Mouse (Mus musculus) kidney, postnatal 25 days (tissue): Measurements from ENCODE around the gene Tm9sf4.
A peak's percentile ranks its signal among the peaks of the same experiment; 100 is the strongest.

Source experiments
- DNase-seq, 2 experiments: peaks; one replicate each; pipeline ENCODE4 v3.0.0; 2021; ENCODE audit warnings: mixed read lengths in 2 of 2

The Tm9sf4 gene

DNA sequence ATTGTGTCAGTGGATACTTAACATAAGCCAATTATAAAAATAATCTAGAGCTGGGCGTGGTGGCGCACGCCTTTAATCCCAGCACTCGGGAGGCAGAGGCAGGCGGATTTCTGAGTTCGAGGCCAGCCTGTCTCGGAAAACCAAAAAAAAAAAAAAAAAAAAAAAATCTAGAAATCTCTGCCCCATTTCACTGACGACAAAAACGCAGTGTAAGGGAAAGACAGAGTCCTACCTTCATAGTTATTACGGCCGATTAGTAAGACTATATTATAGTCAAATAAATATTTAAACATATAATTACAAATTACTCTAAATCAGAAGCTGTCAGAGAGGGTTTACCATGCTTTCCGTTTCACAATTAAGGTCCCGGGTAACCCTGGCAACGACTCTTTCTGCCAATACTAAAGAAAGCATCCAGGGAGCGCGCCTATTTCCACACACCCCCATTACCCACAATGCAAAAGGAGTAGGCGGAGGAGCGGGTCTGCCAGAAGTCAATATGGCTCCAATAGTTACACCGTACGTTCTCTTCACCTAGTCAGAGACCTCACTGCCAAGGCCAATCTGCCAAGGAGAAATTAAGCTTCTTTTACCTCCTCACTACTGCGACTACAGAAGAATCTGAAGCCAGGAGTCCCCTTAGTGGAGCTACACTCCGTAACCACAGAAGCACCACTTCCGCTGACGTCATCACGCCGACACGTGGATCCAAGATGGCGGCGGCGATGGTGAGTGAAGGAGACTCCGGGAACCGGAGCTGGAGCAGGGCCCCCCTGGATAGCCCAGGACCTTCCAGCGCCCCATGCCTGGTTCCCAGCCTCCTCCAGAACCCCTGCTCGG, at the start of gene Tm9sf4:
Gene Tm9sf4 (plus strand): TSS at position 460 of the 840 bp plus-strand sequence.
- peak; percentile 93 to 96 for DNase-seq

GRCm38 (mm10) chr2:153115679-153116081, 45.4 kb upstream of the Tm9sf4 start:
- no peak for DNase-seq

DNA sequence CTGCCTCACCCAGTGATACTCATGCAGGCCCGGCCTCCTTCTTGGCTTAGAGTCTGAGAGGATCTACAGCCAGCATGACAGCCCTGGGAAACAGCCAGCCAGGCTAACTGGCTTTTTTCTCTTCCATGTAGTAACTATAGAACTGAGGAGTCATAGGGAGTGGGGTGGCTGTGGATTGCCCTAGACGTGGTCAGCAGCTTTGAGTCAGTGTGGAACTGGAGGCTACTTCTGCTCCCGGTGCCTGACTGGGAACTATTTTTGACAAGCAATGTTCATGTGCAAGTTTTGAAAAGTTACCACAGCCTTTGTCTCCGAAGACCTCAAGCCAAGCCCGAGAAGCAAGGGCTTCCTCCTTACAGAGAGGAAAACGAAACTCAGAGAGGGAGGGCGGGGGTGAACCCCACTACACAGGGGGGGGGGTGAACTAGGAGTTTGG, 44.0 kb upstream of the Tm9sf4 start:
- DNase-seq: peak in 1 of 2 experiments; percentile 31

- DNase-seq: peak in 1 of 2 experiments; percentile 7
Measured at GRCm38 (mm10) chr2:153119488-153119887, 41.6 kb upstream of the Tm9sf4 start.

DNA sequence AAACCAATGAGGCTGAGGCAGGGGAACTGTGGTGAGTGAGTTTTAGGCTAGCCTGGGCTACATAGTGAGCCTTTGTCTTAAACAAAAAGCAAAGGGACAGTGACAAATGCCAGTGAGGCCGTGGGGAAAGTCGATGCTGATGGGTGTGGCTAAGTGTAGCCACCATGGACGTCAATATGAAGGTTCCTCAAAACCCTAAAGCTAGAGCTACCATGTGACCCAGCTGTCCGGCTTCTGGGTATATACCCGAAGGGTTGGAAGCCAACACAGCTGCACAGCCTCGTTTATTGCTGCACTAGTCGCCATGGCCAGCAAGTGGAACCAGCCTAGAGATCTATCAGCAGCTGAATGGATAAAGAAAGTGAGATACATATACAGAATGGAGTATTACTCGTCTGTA, 41.0 kb upstream of the Tm9sf4 start:
- peak in 1 of 2 experiments; percentile 23 for DNase-seq

DNA sequence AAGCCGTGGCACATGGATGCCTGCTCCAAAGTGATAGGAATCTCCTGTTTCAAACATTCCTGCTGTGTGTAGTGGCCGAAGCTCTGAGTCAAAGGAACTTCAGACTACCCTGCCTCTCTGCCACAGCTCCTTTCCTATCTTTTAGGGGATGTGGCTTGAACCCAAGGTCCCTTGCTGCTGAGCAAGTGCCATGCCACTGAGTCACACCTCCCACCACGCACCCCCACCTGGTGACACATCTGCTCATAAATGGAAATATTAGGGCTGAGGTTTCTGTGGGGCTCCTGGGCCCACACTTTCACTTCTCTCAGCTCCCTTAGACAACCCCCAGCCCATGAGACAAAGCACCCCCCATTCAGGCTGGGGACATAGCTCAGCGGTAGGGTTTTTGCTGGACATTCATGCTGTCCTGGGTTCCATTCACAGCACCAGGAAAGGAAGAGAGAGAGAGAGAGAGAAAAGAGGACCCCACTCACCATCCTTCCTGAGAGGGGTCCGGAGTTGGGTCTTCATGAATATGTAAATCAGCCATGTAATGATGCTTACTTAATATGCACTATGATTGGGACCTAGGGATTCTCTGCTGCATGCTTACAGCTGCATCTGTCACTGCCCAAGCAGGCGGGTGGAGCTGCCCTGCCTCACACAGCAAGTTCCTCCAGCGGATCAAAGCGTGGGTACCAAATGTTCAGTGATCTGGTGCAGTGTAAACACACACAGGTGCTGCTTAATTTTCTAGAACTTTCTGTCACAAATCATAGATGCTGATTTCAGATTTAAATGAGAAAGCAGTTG, 39.1 kb upstream of the Tm9sf4 start:
- peak in 1 of 2 experiments; percentile 27 for DNase-seq

- DNase-seq: peak in 1 of 2 experiments; percentile 24
Measured at GRCm38 (mm10) chr2:153122701-153123100, 38.4 kb upstream of the Tm9sf4 start.

- no peak for DNase-seq
Measured at GRCm38 (mm10) chr2:153125875-153126274, 35.2 kb upstream of the Tm9sf4 start.

DNA sequence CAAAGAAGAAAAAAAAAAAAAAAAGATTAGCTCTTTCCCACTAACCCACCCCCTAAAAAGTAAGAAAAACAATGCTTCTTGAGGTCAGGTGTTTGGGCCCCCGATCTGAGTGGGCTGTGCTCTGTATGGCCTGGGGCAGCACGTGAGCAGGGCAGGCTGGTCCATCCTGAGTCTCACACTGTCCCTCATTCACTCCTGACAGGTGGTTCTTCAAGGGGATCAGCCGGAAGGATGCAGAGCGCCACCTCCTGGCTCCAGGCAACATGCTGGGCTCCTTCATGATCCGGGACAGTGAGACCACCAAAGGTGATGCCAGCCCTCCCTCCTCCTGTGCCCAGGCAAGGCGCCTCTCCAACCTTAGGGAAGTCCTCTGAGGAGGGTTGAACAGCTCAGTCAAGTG, 30.1 kb upstream of the Tm9sf4 start:
- peak; percentile 29 to 40 for DNase-seq

DNA sequence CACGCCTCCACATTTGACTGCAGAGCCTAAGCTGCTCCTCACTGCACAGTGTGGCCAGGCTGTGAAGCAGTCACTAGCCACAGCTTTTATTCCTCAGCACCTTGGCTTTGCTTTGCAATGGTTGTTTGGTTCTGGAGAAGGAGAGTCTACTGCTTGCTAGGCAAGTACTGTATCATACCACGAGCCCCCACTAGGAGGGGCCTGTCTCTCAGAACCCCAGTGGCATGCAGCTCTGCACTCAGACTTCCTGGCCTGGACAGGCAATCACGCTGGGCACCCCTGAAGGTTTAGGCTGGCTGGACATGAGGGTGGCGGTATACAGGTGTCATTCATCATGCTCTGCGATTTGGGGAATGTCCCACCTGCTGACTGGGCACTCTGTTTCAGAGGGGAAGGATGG, 26.9 kb upstream of the Tm9sf4 start:
- no peak for DNase-seq

- no peak for DNase-seq
Measured at GRCm38 (mm10) chr2:153136211-153136610, 24.9 kb upstream of the Tm9sf4 start.

DNA sequence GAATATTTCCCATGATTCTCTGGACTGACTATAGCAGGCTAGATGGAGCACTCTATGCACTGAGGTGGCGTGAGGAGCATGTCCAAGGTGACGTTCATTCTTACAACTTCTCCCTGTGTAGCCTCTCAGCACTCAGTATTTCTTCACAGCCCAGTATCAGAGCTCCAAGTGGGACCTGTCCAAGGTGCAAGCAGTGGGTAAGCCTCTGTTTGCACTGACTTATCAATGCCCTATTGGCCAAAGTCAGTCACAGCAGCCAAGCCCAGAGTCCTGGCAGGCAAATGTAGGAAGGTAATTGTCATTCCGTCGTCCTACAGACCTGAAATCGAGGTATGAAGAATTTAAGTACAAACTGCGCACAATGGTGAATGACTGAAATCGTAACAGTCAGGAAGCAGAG, 21.9 kb upstream of the Tm9sf4 start:
- no peak for DNase-seq

GRCm38 (mm10) chr2:153139996-153140613, 21.0 kb upstream of the Tm9sf4 start:
- DNase-seq: peak in 1 of 2 experiments; percentile 41

DNA sequence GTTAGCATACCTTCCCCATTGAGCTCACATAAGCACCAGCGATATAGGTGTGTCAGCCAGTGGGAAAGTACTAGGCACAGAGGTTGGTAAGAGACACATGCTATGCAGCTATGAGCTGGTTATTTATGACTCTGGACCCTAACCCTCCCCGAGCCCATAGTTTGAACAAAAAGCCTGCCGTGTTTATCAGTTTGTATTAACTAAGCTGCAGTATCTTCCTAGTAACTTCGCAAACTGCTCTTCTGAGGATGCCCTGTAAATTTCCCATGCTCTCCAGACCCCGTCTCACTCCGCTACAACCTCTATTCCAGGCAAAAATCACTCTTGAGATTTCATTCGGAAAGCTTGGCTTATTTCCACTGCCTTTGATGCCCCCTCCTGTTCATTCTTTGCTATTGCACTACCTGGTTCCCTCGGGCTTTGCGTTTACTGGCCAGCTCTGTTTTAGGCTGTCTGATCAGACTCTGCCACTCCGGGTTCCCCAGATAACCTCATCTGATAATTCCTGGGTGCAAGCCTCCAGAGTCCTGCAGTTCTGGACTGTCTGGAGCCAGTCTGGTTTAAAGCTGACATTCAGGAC, 18.4 kb upstream of the Tm9sf4 start:
- DNase-seq: peak; percentile 52 to 59

DNA sequence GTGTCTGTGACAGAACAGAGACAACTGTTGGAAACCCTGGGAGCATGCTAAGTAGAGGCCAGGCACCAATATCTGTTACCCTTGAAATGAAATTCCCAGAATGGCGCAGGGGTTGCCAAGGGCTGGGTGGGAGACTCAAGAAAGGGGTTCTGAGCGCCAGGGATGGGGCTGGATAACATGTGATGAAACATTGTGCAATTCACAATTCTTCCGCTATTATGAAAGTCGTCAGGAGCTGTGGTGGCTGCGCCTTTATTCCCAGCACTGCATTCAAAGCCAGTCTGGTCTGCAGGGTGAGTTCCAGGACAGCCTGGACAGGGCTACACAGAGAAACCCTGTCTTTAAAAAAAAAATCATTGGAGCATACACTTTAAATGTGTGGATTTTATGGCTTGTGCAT, 15.8 kb upstream of the Tm9sf4 start:
- no peak for DNase-seq

- no peak for DNase-seq
Measured at GRCm38 (mm10) chr2:153147236-153147635, 13.9 kb upstream of the Tm9sf4 start.

DNA sequence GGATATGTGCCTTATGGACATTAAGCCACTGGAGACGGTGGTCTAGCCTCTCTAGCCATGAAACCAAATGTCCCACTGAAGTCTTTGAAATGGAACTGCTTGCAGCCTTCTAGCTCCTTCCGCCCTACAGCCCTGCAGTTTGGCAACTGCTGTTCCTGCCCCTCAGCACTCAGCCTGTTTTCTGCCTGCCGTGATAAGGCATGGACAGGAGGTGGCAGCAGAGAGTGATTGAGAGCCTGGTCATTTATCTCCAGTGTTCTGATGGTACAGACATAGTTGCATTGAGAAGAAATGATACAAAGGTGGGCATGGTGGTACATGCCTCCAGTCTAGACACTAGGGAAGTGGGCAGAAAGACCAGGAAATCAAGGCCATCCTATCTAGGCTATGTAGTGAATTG, 13.4 kb upstream of the Tm9sf4 start:
- DNase-seq: peak; percentile 57 to 72

DNA sequence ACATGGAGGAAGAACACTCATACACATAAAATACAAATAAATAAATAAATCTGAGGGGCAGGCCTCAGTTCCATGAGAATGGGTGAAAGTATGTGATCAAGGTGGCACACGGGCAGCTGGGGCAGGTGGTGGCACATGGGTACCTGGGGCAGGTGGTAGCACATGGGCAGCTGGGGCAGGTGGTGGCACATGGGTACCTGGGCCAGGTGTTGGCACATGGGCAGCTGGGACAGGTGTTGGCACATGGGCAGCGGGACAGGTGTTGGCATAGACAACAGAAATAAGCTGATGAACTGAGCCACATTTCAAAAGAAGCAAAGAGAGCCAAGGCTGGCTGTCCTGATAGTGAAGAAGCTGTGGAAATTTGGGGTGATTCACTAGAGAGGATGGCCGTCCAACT, 11.4 kb upstream of the Tm9sf4 start:
- no peak for DNase-seq

GRCm38 (mm10) chr2:153151026-153151425, 10.1 kb upstream of the Tm9sf4 start:
- no peak for DNase-seq

DNA sequence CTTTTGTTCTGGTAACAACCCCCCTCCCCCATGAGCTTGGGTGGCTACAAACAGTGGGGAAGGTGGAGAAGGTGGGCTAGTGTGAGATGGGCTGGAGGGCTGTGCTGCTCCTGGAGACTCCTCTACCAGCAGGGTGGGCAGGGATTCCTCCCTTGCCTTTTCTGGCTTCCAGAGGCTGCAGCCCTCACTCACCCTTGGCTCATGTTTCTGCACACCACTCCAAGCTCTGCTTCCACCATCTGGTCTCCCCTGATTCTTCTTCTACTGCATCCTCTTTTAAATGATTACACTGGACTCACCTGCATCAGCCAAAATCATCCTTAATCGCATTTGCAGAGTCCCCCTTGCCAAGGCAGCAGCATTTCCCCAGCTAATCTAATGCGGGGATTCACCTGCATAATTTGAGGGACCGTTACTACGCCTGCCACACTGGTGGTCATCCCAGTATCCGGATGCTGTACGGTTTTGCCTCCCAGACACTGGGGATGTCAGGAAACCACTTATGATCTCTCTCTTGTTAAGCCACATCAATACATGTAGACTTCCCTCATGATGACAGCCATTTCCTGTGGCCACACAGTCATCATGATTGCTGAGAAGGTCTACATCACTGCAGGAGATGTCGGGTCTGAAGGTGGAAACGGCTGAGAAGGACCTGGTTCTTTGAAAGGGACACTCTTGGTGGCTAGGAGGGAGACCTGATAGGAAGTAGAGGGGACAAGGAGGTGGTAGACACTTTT, 9.0 kb upstream of the Tm9sf4 start:
- DNase-seq: no peak

GRCm38 (mm10) chr2:153153033-153153450, 8.1 kb upstream of the Tm9sf4 start:
- no peak for DNase-seq

DNA sequence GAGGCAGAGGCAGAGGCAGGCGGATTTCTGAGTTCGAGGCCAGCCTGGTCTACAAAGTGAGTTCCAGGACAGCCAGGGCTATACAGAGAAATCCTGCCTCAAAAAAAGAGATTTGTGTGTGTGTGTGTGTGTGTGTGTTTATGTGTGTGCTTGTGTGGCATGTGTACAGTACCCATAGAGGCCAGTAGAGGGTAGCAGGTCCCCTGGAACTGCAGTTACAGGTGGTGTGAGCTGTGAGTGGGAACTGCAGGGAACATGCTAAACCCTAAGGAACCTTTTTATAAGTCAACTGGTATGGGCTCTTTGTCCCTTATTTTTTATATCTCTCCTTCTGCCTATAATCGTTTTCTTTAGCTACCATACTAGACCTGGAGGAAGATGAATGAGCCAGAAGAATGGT, 3.8 kb upstream of the Tm9sf4 start:
- no peak for DNase-seq
